Mouse (Mus musculus): ENCODE measurements around the gene Cebpg.

Gene Cebpg

GRCm38 (mm10) chr7:35056436-35056864 is at the start of gene Cebpg:
TSS of gene Cebpg (minus strand) at chr7:35056573.
- peak; percentile 97 for DNase-seq

GRCm38 (mm10) chr7:35099528-35099927 is 43.2 kb upstream of the Cebpg start:
- no peak for DNase-seq

GRCm38 (mm10) chr7:35098777-35099176 is 42.4 kb upstream of the Cebpg start:
- no peak for DNase-seq

GRCm38 (mm10) chr7:35094975-35095678 is 38.8 kb upstream of the Cebpg start:
- DNase-seq: no peak

- DNase-seq: no peak
Measured at GRCm38 (mm10) chr7:35090550-35090949, 34.2 kb upstream of the Cebpg start.

GRCm38 (mm10) chr7:35086271-35086861 is 30.0 kb upstream of the Cebpg start:
- DNase-seq: peak; percentile 73

GRCm38 (mm10) chr7:35084565-35085360 is 28.4 kb upstream of the Cebpg start:
- no peak for DNase-seq

GRCm38 (mm10) chr7:35081406-35082104 is 25.2 kb upstream of the Cebpg start:
- no peak for DNase-seq

- peak; percentile 67 for DNase-seq
Measured at GRCm38 (mm10) chr7:35080843-35081338, 24.5 kb upstream of the Cebpg start.

GRCm38 (mm10) chr7:35076645-35077044 is 20.3 kb upstream of the Cebpg start:
- peak; percentile 23 for DNase-seq

- no peak for DNase-seq
Measured at GRCm38 (mm10) chr7:35066640-35067212, 10.4 kb upstream of the Cebpg start.

GRCm38 (mm10) chr7:35065958-35066357 is 9.6 kb upstream of the Cebpg start:
- no peak for DNase-seq

- peak; percentile 55 for DNase-seq
Measured at GRCm38 (mm10) chr7:35064286-35065258, 8.2 kb upstream of the Cebpg start.

GRCm38 (mm10) chr7:35059467-35059866 is 3.1 kb upstream of the Cebpg start:
- DNase-seq: no peak

GRCm38 (mm10) chr7:35058329-35058728 is 2.0 kb upstream of the Cebpg start:
- DNase-seq: no peak

- no peak for DNase-seq
Measured at GRCm38 (mm10) chr7:35057569-35057968, 1.2 kb upstream of the Cebpg start.

GRCm38 (mm10) chr7:35056999-35057398 is 626 bp upstream of the Cebpg start:
- DNase-seq: no peak

GRCm38 (mm10) chr7:35055619-35056435 is 546 bp downstream of the Cebpg start:
- DNase-seq: no peak

- DNase-seq: no peak
Measured at GRCm38 (mm10) chr7:35054977-35055618, 1.3 kb downstream of the Cebpg start.

GRCm38 (mm10) chr7:35054286-35054685 is 2.1 kb downstream of the Cebpg start:
- no peak for DNase-seq
